Mouse (Mus musculus): ENCODE measurements around the gene Gm19402. TPM values are rescaled to one million over a fixed set of nuclear protein-coding genes. Genes with fewer than 3 reads are reported as not detected.

Gene Gm19402
- polyA plus RNA-seq, 1 experiment from 2014 or later, result not detected

- no peak for ATAC-seq (ENCODE audit: low FRiP score)
- Histone ChIP-seq H3K27ac (no peak overlapping the region), H3K4me1 (no peaks in the 10 kb centered on the region), H3K9ac (no peak overlapping the region), H3K36me3 (replicated peaks) (no peaks in the 10 kb centered on the region), H3K4me3 (replicated peaks) (no peak overlapping the region), H3K9me3 (no peaks in the 10 kb centered on the region), H3K4me2 (no peak overlapping the region), H3K27me3 (no peaks in the 10 kb centered on the region)
- WGBS, result 81% methylated on average over 15 of the region's 15 CpGs
Measured at GRCm38 (mm10) chr10:77658286-77658994, 32.1 kb downstream of the Gm19402 start.

GRCm38 (mm10) chr10:77652046-77652445 lies 38.5 kb downstream of the Gm19402 start:
- no peaks in the 10 kb centered on the region for H3K36me3 ChIP-seq (replicated peaks)
- H3K4me1 ChIP-seq, result no peaks in the 10 kb centered on the region
- H3K9ac ChIP-seq, result no peak overlapping the region
- no peak overlapping the region for H3K4me2 ChIP-seq
- H3K27ac ChIP-seq, result no peak overlapping the region
- ATAC-seq (ENCODE audit: low FRiP score), result no peak
- no peak overlapping the region for H3K4me3 ChIP-seq (replicated peaks)
- H3K27me3 ChIP-seq, result no peaks in the 10 kb centered on the region
- 89% methylated on average over 9 of the region's 9 CpGs for WGBS
- H3K9me3 ChIP-seq, result no peaks in the 10 kb centered on the region

GRCm38 (mm10) chr10:77647901-77648300 lies 42.7 kb downstream of the Gm19402 start:
- Histone ChIP-seq H3K27ac (no peak overlapping the region), H3K27me3 (no peaks in the 10 kb centered on the region), H3K9me3 (no peaks in the 10 kb centered on the region), H3K9ac (no peak overlapping the region), H3K4me1 (no peaks in the 10 kb centered on the region), H3K36me3 (replicated peaks) (peaks cover 41% of the 10 kb centered on the region), H3K4me3 (replicated peaks) (no peak overlapping the region), H3K4me2 (no peak overlapping the region)
- ATAC-seq (ENCODE audit: low FRiP score), result no peak
- 88% methylated on average over 8 of the region's 8 CpGs for WGBS

- Histone ChIP-seq H3K36me3 (replicated peaks) (peaks cover 44% of the 10 kb centered on the region), H3K9ac (no peak overlapping the region), H3K4me3 (replicated peaks) (no peak overlapping the region), H3K4me2 (no peak overlapping the region), H3K4me1 (no peaks in the 10 kb centered on the region), H3K27ac (no peak overlapping the region), H3K27me3 (no peaks in the 10 kb centered on the region), H3K9me3 (no peaks in the 10 kb centered on the region)
- ATAC-seq (ENCODE audit: low FRiP score), result no peak
- 79% methylated on average over 1 of the region's 1 CpGs for WGBS
Measured at GRCm38 (mm10) chr10:77647461-77647860, 43.1 kb downstream of the Gm19402 start.

GRCm38 (mm10) chr10:77645571-77645970 lies 45.0 kb downstream of the Gm19402 start:
- Histone ChIP-seq H3K9ac (no peak overlapping the region), H3K9me3 (no peaks in the 10 kb centered on the region), H3K4me2 (no peak overlapping the region), H3K4me3 (replicated peaks) (no peak overlapping the region), H3K27me3 (no peaks in the 10 kb centered on the region), H3K27ac (no peak overlapping the region), H3K4me1 (no peaks in the 10 kb centered on the region), H3K36me3 (replicated peaks) (peaks cover 63% of the 10 kb centered on the region)
- ATAC-seq (ENCODE audit: low FRiP score), result no peak
- WGBS, result 92% methylated on average over 5 of the region's 5 CpGs

GRCm38 (mm10) chr10:77643160-77643559 lies 47.4 kb downstream of the Gm19402 start:
- no peak overlapping the region for H3K27ac ChIP-seq
- no peak overlapping the region for H3K9ac ChIP-seq
- H3K4me1 ChIP-seq, result peaks cover 4% of the 10 kb centered on the region; the same call in 1 of the 2 replicates
- H3K36me3 ChIP-seq (replicated peaks), result peaks cover 78% of the 10 kb centered on the region
- WGBS, result 93% methylated on average over 7 of the region's 7 CpGs
- H3K9me3 ChIP-seq, result no peaks in the 10 kb centered on the region
- H3K4me3 ChIP-seq (replicated peaks), result no peak overlapping the region
- H3K27me3 ChIP-seq, result no peaks in the 10 kb centered on the region
- no peak for ATAC-seq (ENCODE audit: low FRiP score)
- H3K4me2 ChIP-seq, result no peak overlapping the region

MicroRNAs within 50 kb of the gene (microRNA counts, 519-probe panel; counts per million panel counts)
- microRNA mmu-miR-1930, result not detected

Small RNAs within 50 kb of the gene (microRNA-seq; reads per million reads assigned to microRNA genes)
- gene Mir1930, result 25.2 reads per million, percentile 36 among the genes with 10 or more reads in this experiment

Other genes with a start within 250 kb of the Gm19402 start
- 39.4 and 44.1 TPM in 2 replicates for gene Fam207a, start 175.0 kb downstream of the Gm19402 start, polyA plus RNA-seq (2016; fragmentation: Nextera tagmentation; extraction: Ambion mirVana)
- 0.64 and 0.74 TPM in 2 replicates for gene Itgb2, start 160.5 kb downstream of the Gm19402 start, polyA plus RNA-seq (2016; fragmentation: Nextera tagmentation; extraction: Ambion mirVana)
- gene Pttg1ip, start 109.0 kb downstream of the Gm19402 start, polyA plus RNA-seq (2016; fragmentation: Nextera tagmentation; extraction: Ambion mirVana), result 61.9 and 64.6 TPM in 2 replicates
- 322 and 326 TPM in 2 replicates for gene Sumo3, start 84.7 kb downstream of the Gm19402 start, polyA plus RNA-seq (2016; fragmentation: Nextera tagmentation; extraction: Ambion mirVana)
- 15.7 and 23.4 TPM in 2 replicates for gene Gm49325, start 84.6 kb downstream of the Gm19402 start, polyA plus RNA-seq (2016; fragmentation: Nextera tagmentation; extraction: Ambion mirVana)
- 87.0 and 92.7 TPM in 2 replicates for gene Ube2g2, start 68.5 kb downstream of the Gm19402 start, polyA plus RNA-seq (2016; fragmentation: Nextera tagmentation; extraction: Ambion mirVana)
- gene Tspear, start 4.2 kb downstream of the Gm19402 start, polyA plus RNA-seq (2016; fragmentation: Nextera tagmentation; extraction: Ambion mirVana), result 0.46 and 0.92 TPM in 2 replicates
- gene Gm9508, start 6.5 kb upstream of the Gm19402 start, polyA plus RNA-seq (2016; fragmentation: Nextera tagmentation; extraction: Ambion mirVana), result not detected in 2 replicates
- not detected in 2 replicates for gene Gm10272, start 15.9 kb upstream of the Gm19402 start, polyA plus RNA-seq (2016; fragmentation: Nextera tagmentation; extraction: Ambion mirVana)
- not detected in 2 replicates for gene Gm10024, start 20.7 kb upstream of the Gm19402 start, polyA plus RNA-seq (2016; fragmentation: Nextera tagmentation; extraction: Ambion mirVana)
- not detected in 2 replicates for gene Gm10142, start 25.1 kb upstream of the Gm19402 start, polyA plus RNA-seq (2016; fragmentation: Nextera tagmentation; extraction: Ambion mirVana)
- not detected in 2 replicates for gene Krtap12-1, start 29.8 kb upstream of the Gm19402 start, polyA plus RNA-seq (2016; fragmentation: Nextera tagmentation; extraction: Ambion mirVana)
- gene Gm10100, start 35.7 kb upstream of the Gm19402 start, polyA plus RNA-seq (2016; fragmentation: Nextera tagmentation; extraction: Ambion mirVana), result not detected in 2 replicates
- not detected in 2 replicates for gene Gm18596, start 51.9 kb upstream of the Gm19402 start, polyA plus RNA-seq (2016; fragmentation: Nextera tagmentation; extraction: Ambion mirVana)
- gene Gm9736, start 60.6 kb upstream of the Gm19402 start, polyA plus RNA-seq (2016; fragmentation: Nextera tagmentation; extraction: Ambion mirVana), result not detected in 2 replicates
- gene Gm3233, start 68.9 kb upstream of the Gm19402 start, polyA plus RNA-seq (2016; fragmentation: Nextera tagmentation; extraction: Ambion mirVana), result not detected in 2 replicates
- gene Gm3238, start 80.6 kb upstream of the Gm19402 start, polyA plus RNA-seq (2016; fragmentation: Nextera tagmentation; extraction: Ambion mirVana), result not detected in 2 replicates
- not detected in 2 replicates for gene Gm7138, start 86.2 kb upstream of the Gm19402 start, polyA plus RNA-seq (2016; fragmentation: Nextera tagmentation; extraction: Ambion mirVana)
- not detected in 2 replicates for gene Gm3250, start 91.8 kb upstream of the Gm19402 start, polyA plus RNA-seq (2016; fragmentation: Nextera tagmentation; extraction: Ambion mirVana)
- not detected in 2 replicates for gene Gm7137, start 97.4 kb upstream of the Gm19402 start, polyA plus RNA-seq (2016; fragmentation: Nextera tagmentation; extraction: Ambion mirVana)
- not detected in 2 replicates for gene Gm9639, start 104.3 kb upstream of the Gm19402 start, polyA plus RNA-seq (2016; fragmentation: Nextera tagmentation; extraction: Ambion mirVana)
- gene Gm19668, start 108.4 kb upstream of the Gm19402 start, polyA plus RNA-seq (2016; fragmentation: Nextera tagmentation; extraction: Ambion mirVana), result not detected in 2 replicates
- gene Gm9507, start 121.1 kb upstream of the Gm19402 start, polyA plus RNA-seq (2016; fragmentation: Nextera tagmentation; extraction: Ambion mirVana), result not detected in 2 replicates
- not detected in 2 replicates for gene Gm2696, start 123.9 kb upstream of the Gm19402 start, polyA plus RNA-seq (2016; fragmentation: Nextera tagmentation; extraction: Ambion mirVana)
- not detected in 2 replicates for gene Krtap10-4, start 136.3 kb upstream of the Gm19402 start, polyA plus RNA-seq (2016; fragmentation: Nextera tagmentation; extraction: Ambion mirVana)
- not detected in 2 replicates for gene Krtap10-10, start 145.2 kb upstream of the Gm19402 start, polyA plus RNA-seq (2016; fragmentation: Nextera tagmentation; extraction: Ambion mirVana)
- gene Gm36176, start 156.0 kb upstream of the Gm19402 start, polyA plus RNA-seq (2016; fragmentation: Nextera tagmentation; extraction: Ambion mirVana), result not detected in 2 replicates
- gene Gm10318, start 162.1 kb upstream of the Gm19402 start, polyA plus RNA-seq (2016; fragmentation: Nextera tagmentation; extraction: Ambion mirVana), result not detected in 2 replicates
- not detected in 2 replicates for gene Gm3285, start 171.2 kb upstream of the Gm19402 start, polyA plus RNA-seq (2016; fragmentation: Nextera tagmentation; extraction: Ambion mirVana)
- 4.4 and 4.7 TPM in 2 replicates for gene Lrrc3, start 211.8 kb upstream of the Gm19402 start, polyA plus RNA-seq (2016; fragmentation: Nextera tagmentation; extraction: Ambion mirVana)

Measured in forebrain, embryonic 12.5 days (tissue).